Mouse (Mus musculus): ENCODE data around the gene B430306N03Rik.

- TF ChIP-seq CTCF (IDR thresholded peaks at IDR 0.05; ENCODE audit: insufficient read depth, low read depth, low read length) (no peak), POLR2A (IDR thresholded peaks at IDR 0.05; ENCODE audit: insufficient read depth, low read depth, low read length) (no peak)
Observed at GRCm38 (mm10) chr17:48326656-48327055, 10.7 kb downstream of the B430306N03Rik start.

Measured in olfactory bulb, adult 2 months (tissue).